Mouse (Mus musculus): Measurements from ENCODE around the gene Gsg1. TPM values are rescaled to one million over a fixed set of nuclear protein-coding genes. Genes with fewer than 3 reads are reported as not detected.
A peak's percentile ranks its signal among the peaks of the same experiment; 100 is the strongest.

The Gsg1 gene
- total and polyA plus RNA-seq, 3 experiments: not detected

DNA sequence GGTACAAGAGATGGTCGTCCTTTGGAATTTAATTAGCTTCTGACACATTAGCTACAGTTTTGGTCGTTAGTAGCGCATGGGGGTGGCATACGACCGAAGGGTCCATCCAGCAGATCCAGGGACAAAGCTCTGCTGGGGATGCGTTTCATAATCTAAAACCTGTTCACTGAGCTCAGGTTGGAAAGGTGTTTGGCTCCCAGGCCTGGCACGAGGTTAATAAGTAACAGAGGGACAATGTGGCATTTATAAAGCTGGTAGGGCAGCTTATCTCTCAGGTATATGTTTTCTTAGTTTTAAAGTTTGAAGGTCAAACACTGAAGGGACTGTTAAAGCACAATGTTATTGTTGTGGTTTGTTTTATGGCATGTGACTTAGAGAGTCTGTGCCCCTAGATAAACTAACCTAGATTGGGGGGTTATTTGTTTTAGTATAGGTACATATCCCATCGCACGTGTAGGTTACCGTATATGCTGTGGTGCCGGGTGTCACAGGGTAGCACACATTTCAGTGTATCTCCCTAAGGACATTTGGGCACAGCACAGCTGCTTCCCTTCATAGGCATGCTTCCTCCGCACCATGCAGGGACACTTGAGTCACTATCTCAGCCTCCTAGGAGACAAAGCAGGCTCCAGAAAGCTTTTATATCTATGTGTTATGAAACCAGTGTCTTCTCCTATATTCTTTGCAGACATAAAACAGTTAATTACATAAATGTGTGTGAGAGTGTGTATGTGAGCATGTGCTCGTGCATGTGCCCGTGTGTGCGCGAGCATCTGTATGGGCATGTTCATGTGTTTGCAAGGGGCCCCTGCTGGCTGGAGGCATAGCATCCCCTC is 53.8 kb downstream of the Gsg1 start:
- Histone ChIP-seq H3K27me3 (ENCODE audit: control insufficient read depth in 1 of 2, insufficient read depth in 2 of 2, low read length in 2 of 2) (no peaks in the 10 kb centered on the region), H3K9ac (ENCODE audit: control insufficient read depth, low read depth, low read length, poor library complexity, severe bottlenecking) (no peak overlapping the region), H3K9me3 (replicated peaks; ENCODE audit: insufficient read depth, low read length) (no peaks in the 10 kb centered on the region), H3K36me3 (ENCODE audit: control insufficient read depth in 1 of 2, insufficient read depth in 2 of 2, low read length in 2 of 2) (peaks cover 0 to 12% of the 10 kb centered on the region in 2 experiments; a peak in 2 of 4 replicates), H3K79me2 (ENCODE audit: control insufficient read depth, insufficient read depth, low read length, poor library complexity) (peaks cover 6% of the 10 kb centered on the region), H3K27ac (ENCODE audit: control insufficient read depth, low read depth, low read length) (no peak overlapping the region), H3K4me3 (ENCODE audit: control insufficient read depth in 1 of 2, insufficient read depth in 1 of 2, low read depth in 2 of 2, low read length in 2 of 2) (no peak overlapping the region), H3K4me1 (ENCODE audit: control insufficient read depth in 1 of 2, insufficient read depth in 2 of 2, low read length in 2 of 2) (peaks cover 9 to 13% of the 10 kb centered on the region in 2 experiments; a peak in 3 of 4 replicates)
- no peak for DNase-seq (ENCODE audit: low read depth, low spot score)
- TF ChIP-seq GATA1 (IDR thresholded peaks at IDR 0.05; ENCODE audit: low read depth, low read length) (no peak), POLR2AphosphoS5 (IDR thresholded peaks at IDR 0.05; ENCODE audit: borderline replicate concordance, low read depth, low read length) (no peak), CTCF (IDR thresholded peaks at IDR 0.05 in 2 of 3, conservative IDR thresholded peaks at IDR 0.05 in 1 of 3; ENCODE audit: control insufficient read depth in 1 of 3, insufficient read depth in 1 of 3, low read depth in 2 of 3, low read length in 3 of 3, poor library complexity in 1 of 3, severe bottlenecking in 1 of 3) (no peak), TBP (IDR thresholded peaks at IDR 0.05; ENCODE audit: low read depth, low read length) (no peak), RCOR1 (IDR thresholded peaks at IDR 0.05; ENCODE audit: low read depth, low read length) (no peak), USF1 (IDR thresholded peaks at IDR 0.05; ENCODE audit: low read depth, low read length) (no peak), POLR2A (IDR thresholded peaks at IDR 0.05; ENCODE audit: control insufficient read depth in 1 of 2, insufficient read depth in 1 of 2, low read depth in 1 of 2, low read length in 2 of 2, poor library complexity in 1 of 2) (no peak), CHD1 (IDR thresholded peaks at IDR 0.05; ENCODE audit: low read depth, low read length) (no peak), TAL1 (IDR thresholded peaks at IDR 0.05; ENCODE audit: low read length) (no peak), MYC (IDR thresholded peaks at IDR 0.05; ENCODE audit: low read depth, low read length) (no peak), ETS1 (IDR thresholded peaks at IDR 0.05; ENCODE audit: low read depth, low read length) (no peak)

DNA sequence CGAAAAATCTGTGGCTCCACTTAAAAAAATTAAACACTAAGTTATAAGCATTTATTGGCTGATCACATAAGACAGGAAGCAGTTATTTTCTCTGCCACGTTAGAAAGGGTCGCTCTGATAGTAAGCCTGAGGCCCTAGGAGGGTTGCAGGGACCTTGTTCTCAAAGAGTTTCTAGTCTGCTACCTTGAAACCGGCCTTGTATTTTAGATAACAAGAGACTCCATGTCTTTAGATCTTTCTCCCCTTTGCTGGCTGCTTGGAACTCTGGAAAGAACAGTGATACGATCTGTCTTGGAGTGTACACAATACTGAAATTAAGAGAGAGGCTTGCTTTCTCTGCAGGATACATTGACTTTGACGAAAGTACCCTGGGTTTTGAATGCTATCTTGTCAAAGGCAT is 55.4 kb downstream of the Gsg1 start:
- peak; percentile 72 for DNase-seq (ENCODE audit: low read depth, low spot score)
- no peaks in the 10 kb centered on the region for H3K9me3 ChIP-seq (replicated peaks; ENCODE audit: insufficient read depth, low read length)
- no peaks in the 10 kb centered on the region for H3K27me3 ChIP-seq (ENCODE audit: control insufficient read depth in 1 of 2, insufficient read depth in 2 of 2, low read length in 2 of 2)
- H3K27ac ChIP-seq (ENCODE audit: control insufficient read depth, low read depth, low read length): peak overlapping the region; percentile 46
- peak overlapping the region; percentile 76 for H3K9ac ChIP-seq (ENCODE audit: control insufficient read depth, low read depth, low read length, poor library complexity, severe bottlenecking)
- TF ChIP-seq ETS1 (IDR thresholded peaks at IDR 0.05; ENCODE audit: low read depth, low read length) (0 out of 2 replicates have a peak, but pooled peaks have one; percentile 9), GATA1 (IDR thresholded peaks at IDR 0.05; ENCODE audit: low read depth, low read length) (peak; percentile 46; the same call in 1 of the 2 replicates), BHLHE40 (IDR thresholded peaks at IDR 0.05; ENCODE audit: borderline replicate concordance, low read depth, low read length) (no peak)
- H3K36me3 ChIP-seq (ENCODE audit: control insufficient read depth in 1 of 2, insufficient read depth in 2 of 2, low read length in 2 of 2): peaks cover 0 to 12% of the 10 kb centered on the region in 2 experiments; a peak in 2 of 4 replicates
- peaks cover 9 to 13% of the 10 kb centered on the region in 2 experiments; a peak in 3 of 4 replicates for H3K4me1 ChIP-seq (ENCODE audit: control insufficient read depth in 1 of 2, insufficient read depth in 2 of 2, low read length in 2 of 2)
- H3K79me2 ChIP-seq (ENCODE audit: control insufficient read depth, insufficient read depth, low read length, poor library complexity): peaks cover 6% of the 10 kb centered on the region
- H3K4me3 ChIP-seq (ENCODE audit: control insufficient read depth in 1 of 2, insufficient read depth in 1 of 2, low read depth in 2 of 2, low read length in 2 of 2): peak overlapping the region; percentile 72 to 74

Data from MEL (cell line).